Mouse (Mus musculus) lung, postnatal 0 days (tissue): ENCODE data around the gene Cdkl1.

Source experiments
- CTCF ChIP-seq: IDR thresholded peaks from 2 replicates; pipeline ENCODE4 v1.5.1; 2016; ENCODE audit warnings: antibody characterized with exemption, mild to moderate bottlenecking
- EP300 ChIP-seq: IDR thresholded peaks from 2 replicates; pipeline ENCODE4 v1.6.1; 2016; ENCODE audit warnings: antibody characterized with exemption, mild to moderate bottlenecking, control low read depth

DNA sequence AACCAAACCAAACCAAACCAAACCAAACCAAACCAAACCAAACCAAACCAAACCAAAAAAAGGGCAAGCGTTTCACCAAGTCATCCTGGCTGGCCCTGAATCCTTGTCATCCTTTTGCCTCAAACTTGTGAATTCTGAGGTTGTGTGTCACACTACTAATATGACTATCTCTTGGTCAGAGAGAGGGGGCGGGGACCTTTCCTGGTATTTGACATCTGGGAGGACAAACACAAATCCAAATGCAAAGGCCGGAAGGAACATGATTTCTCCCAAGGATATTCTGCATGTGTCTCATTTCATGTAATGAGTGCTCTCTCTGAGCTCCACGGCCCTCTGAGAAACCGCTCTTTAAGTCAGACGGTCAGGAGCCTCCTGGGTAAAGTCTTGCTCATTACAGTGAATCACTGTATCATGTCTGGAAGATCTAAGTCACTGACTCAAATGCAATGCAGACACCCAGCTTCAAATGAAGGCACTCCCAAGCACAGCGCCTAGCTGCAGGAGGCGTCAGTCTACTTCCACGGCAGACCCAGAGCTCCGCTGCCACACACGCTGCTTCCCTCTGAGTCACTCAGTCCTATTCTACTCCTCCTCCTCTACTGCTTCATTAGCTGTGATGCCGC, 43.0 kb upstream of the Cdkl1 start:
- TF ChIP-seq CTCF, result no peak
- no peak for TF ChIP-seq EP300
